ENCODE assay signal across 24 mouse cellular contexts in genomic region chr11:41598431-41598830, GRCm38 (mm10).
A peak's percentile ranks its signal among the peaks of the same experiment; 100 is the strongest.
DNase-seq lines count a peak whose midpoint lies in the region; ATAC-seq and TF ChIP-seq lines count a peak whose summit lies in the region.
"Had no signal": no experiment of that assay in that cellular context is flagged by ENCODE, and none has a peak within 500 bp of the region (broad histone marks: within the 10 kb centered on the region; RNA-seq: fewer than 3 reads in every experiment).

No protein-coding gene starts in this region.

- peak; percentile 3 for DNase-seq in forebrain, embryonic 14.5 days (ENCODE audit: low spot score)
- DNase-seq in forebrain, embryonic 11.5 days (ENCODE audit: low spot score) = no peak
- peak; percentile 24 for DNase-seq in liver, adult 2 months (ENCODE audit: extremely low read depth, low read depth, low spot score)
- no peak for DNase-seq in liver
- peak; percentile 48 to 83 for DNase-seq in cerebellum, adult 2 months
- peak; percentile 56 to 70 for DNase-seq in cerebellum, postnatal 25 days
- DNase-seq in heart, embryonic 10.5 days (ENCODE audit: low spot score) = no peak
- no peak for DNase-seq in thymus, postnatal 4 days
- DNase-seq: adrenal gland, postnatal 14 days; gastrocnemius, postnatal 36 days; heart, postnatal 36 days; liver, postnatal 0 days; lung, postnatal 10 days; right cerebral cortex, postnatal 14 days; thymus, postnatal 14 days had no signal

- no peak for TF ChIP-seq POLR2A in liver, adult 2 months (IDR thresholded peaks at IDR 0.05; ENCODE audit: extremely low read depth, insufficient read depth, low read length)
- no peak for TF ChIP-seq POLR2A in cerebellum, adult 2 months (IDR thresholded peaks at IDR 0.05; ENCODE audit: borderline replicate concordance, insufficient read depth, low read length)

- no peaks in the 10 kb centered on the region for H3K27me3 ChIP-seq in forebrain, embryonic 14.5 days (replicated peaks; ENCODE audit: control insufficient read depth, insufficient read depth, low read length)
- H3K27me3 ChIP-seq in forebrain, embryonic 11.5 days (ENCODE audit: control insufficient read depth, insufficient read depth, low read length) = no peaks in the 10 kb centered on the region
- no peaks in the 10 kb centered on the region for H3K27me3 ChIP-seq in liver, adult 2 months (ENCODE audit: control insufficient read depth, insufficient read depth, low read length)
- no peaks in the 10 kb centered on the region for H3K27me3 ChIP-seq in cerebellum, adult 2 months (ENCODE audit: control insufficient read depth, insufficient read depth, low read length)
- H3K27me3 ChIP-seq in heart, embryonic 10.5 days (ENCODE audit: insufficient read depth, poor library complexity, severe bottlenecking) = no peaks in the 10 kb centered on the region
- H3K27me3 ChIP-seq: heart, embryonic 15.5 days; hindbrain, embryonic 15.5 days; kidney, embryonic 15.5 days; neural tube, embryonic 12.5 days had no signal

- H3K79me2 ChIP-seq in liver, adult 2 months (ENCODE audit: control insufficient read depth, insufficient read depth, low read length) = no peaks in the 10 kb centered on the region

- 70% methylated on average over 6 of the region's 6 CpGs for WGBS in forebrain, embryonic 14.5 days
- WGBS in forebrain, embryonic 11.5 days = 79% methylated on average over 6 of the region's 6 CpGs
- 54% methylated on average over 6 of the region's 6 CpGs for WGBS in liver, adult 2 months
- 11% methylated on average over 6 of the region's 6 CpGs for WGBS in cerebellum, adult 2 months
- 54% methylated on average over 6 of the region's 6 CpGs for WGBS in heart, embryonic 10.5 days

- no peak overlapping the region for H3K27ac ChIP-seq in forebrain, embryonic 14.5 days (ENCODE audit: low read depth, low read length)
- H3K27ac ChIP-seq in forebrain, embryonic 11.5 days (ENCODE audit: low read depth, low read length) = no peak overlapping the region
- no peak overlapping the region for H3K27ac ChIP-seq in liver, adult 2 months (replicated peaks; ENCODE audit: insufficient read depth, low read depth, low read length)
- H3K27ac ChIP-seq in cerebellum, adult 2 months (ENCODE audit: insufficient read depth, low read length) = no peak overlapping the region
- H3K27ac ChIP-seq in heart, embryonic 10.5 days = no peak overlapping the region
- H3K27ac ChIP-seq: heart, embryonic 15.5 days; hindbrain, embryonic 15.5 days; kidney, embryonic 15.5 days; limb, embryonic 10.5 days; neural tube, embryonic 12.5 days had no signal

- no peak for TF ChIP-seq CTCF in liver, adult 2 months (IDR thresholded peaks at IDR 0.05; ENCODE audit: low read depth, low read length)
- no peak for TF ChIP-seq CTCF in cerebellum, adult 2 months (IDR thresholded peaks at IDR 0.05; ENCODE audit: borderline replicate concordance, insufficient read depth, low read depth, low read length)

- no peaks in the 10 kb centered on the region for H3K9me3 ChIP-seq in forebrain, embryonic 14.5 days (replicated peaks; ENCODE audit: control insufficient read depth, low read length)
- no peaks in the 10 kb centered on the region for H3K9me3 ChIP-seq in forebrain, embryonic 11.5 days (ENCODE audit: control insufficient read depth, low read length)
- no peaks in the 10 kb centered on the region for H3K9me3 ChIP-seq in heart, embryonic 10.5 days
- H3K9me3 ChIP-seq: heart, embryonic 15.5 days; hindbrain, embryonic 15.5 days; kidney, embryonic 15.5 days; limb, embryonic 10.5 days; neural tube, embryonic 12.5 days had no signal

- H3K36me3 ChIP-seq in forebrain, embryonic 14.5 days (ENCODE audit: control insufficient read depth, insufficient read depth, low read length) = no peaks in the 10 kb centered on the region
- no peaks in the 10 kb centered on the region for H3K36me3 ChIP-seq in forebrain, embryonic 11.5 days (ENCODE audit: control insufficient read depth, insufficient read depth, low read length)
- H3K36me3 ChIP-seq in liver, adult 2 months (ENCODE audit: control insufficient read depth, insufficient read depth, low read length) = no peaks in the 10 kb centered on the region
- H3K36me3 ChIP-seq in heart, embryonic 10.5 days = no peaks in the 10 kb centered on the region
- H3K36me3 ChIP-seq: heart, embryonic 15.5 days; hindbrain, embryonic 15.5 days; kidney, embryonic 15.5 days; limb, embryonic 10.5 days; neural tube, embryonic 12.5 days had no signal

- H3K4me1 ChIP-seq in forebrain, embryonic 14.5 days (ENCODE audit: control insufficient read depth, insufficient read depth, low read length) = no peaks in the 10 kb centered on the region
- H3K4me1 ChIP-seq in forebrain, embryonic 11.5 days (replicated peaks; ENCODE audit: control insufficient read depth, insufficient read depth, low read length) = no peaks in the 10 kb centered on the region
- H3K4me1 ChIP-seq in liver, adult 2 months (ENCODE audit: control insufficient read depth, insufficient read depth, low read length) = no peaks in the 10 kb centered on the region
- peaks cover 9% of the 10 kb centered on the region; the same call in 1 of the 2 replicates for H3K4me1 ChIP-seq in cerebellum, adult 2 months (ENCODE audit: control insufficient read depth, insufficient read depth, low read length)
- no peaks in the 10 kb centered on the region for H3K4me1 ChIP-seq in heart, embryonic 10.5 days
- H3K4me1 ChIP-seq: heart, embryonic 15.5 days; hindbrain, embryonic 15.5 days; kidney, embryonic 15.5 days; limb, embryonic 10.5 days; neural tube, embryonic 12.5 days had no signal

- no peak for ATAC-seq in forebrain, embryonic 14.5 days
- no peak for ATAC-seq in forebrain, embryonic 11.5 days (replicated peaks; ENCODE audit: low FRiP score)
- ATAC-seq: activated CD4-positive, CD25-positive, alpha-beta regulatory T cell, adult 4 months; intestine, postnatal 0 days; liver, postnatal 0 days had no signal

- no peak overlapping the region for H3K4me3 ChIP-seq in forebrain, embryonic 14.5 days (ENCODE audit: low read depth, low read length)
- H3K4me3 ChIP-seq in forebrain, embryonic 11.5 days (ENCODE audit: low read depth, low read length) = no peak overlapping the region
- no peak overlapping the region for H3K4me3 ChIP-seq in liver, adult 2 months (ENCODE audit: insufficient read depth, low read depth, low read length)
- no peak overlapping the region for H3K4me3 ChIP-seq in cerebellum, adult 2 months (replicated peaks; ENCODE audit: insufficient read depth, low read depth, low read length)
- no peak overlapping the region for H3K4me3 ChIP-seq in heart, embryonic 10.5 days
- H3K4me3 ChIP-seq: heart, embryonic 15.5 days; hindbrain, embryonic 15.5 days; kidney, embryonic 15.5 days; limb, embryonic 10.5 days; neural tube, embryonic 12.5 days had no signal

- H3K9ac ChIP-seq in forebrain, embryonic 14.5 days (ENCODE audit: low read length) = no peak overlapping the region
- no peak overlapping the region for H3K9ac ChIP-seq in forebrain, embryonic 11.5 days (ENCODE audit: low read length)
- no peak overlapping the region for H3K9ac ChIP-seq in liver, adult 2 months (ENCODE audit: low read depth, low read length)
- H3K9ac ChIP-seq: heart, embryonic 15.5 days; hindbrain, embryonic 15.5 days; kidney, embryonic 15.5 days; liver, postnatal 0 days; neural tube, embryonic 12.5 days had no signal

- no peak overlapping the region for H3K4me2 ChIP-seq in forebrain, embryonic 14.5 days (ENCODE audit: low read length)
- H3K4me2 ChIP-seq in forebrain, embryonic 11.5 days (ENCODE audit: low read depth, low read length, severe bottlenecking) = no peak overlapping the region
- H3K4me2 ChIP-seq: heart, embryonic 15.5 days; hindbrain, embryonic 15.5 days; kidney, embryonic 15.5 days; liver, embryonic 11.5 days; midbrain, embryonic 11.5 days; neural tube, embryonic 12.5 days had no signal

Comparison
In these comparisons a context has a peak if more than half of its experiments do, and no peak if none do; other contexts are left out.
1. DNase-seq: peak in forebrain, embryonic 14.5 days (single experiment), liver, adult 2 months (single experiment), cerebellum, adult 2 months (2 of 2) and cerebellum, postnatal 25 days (2 of 2); none in forebrain, embryonic 11.5 days (single experiment), liver (single experiment), heart, embryonic 10.5 days (single experiment) and thymus, postnatal 4 days (single experiment).